Mouse (Mus musculus) midbrain, embryonic 15.5 days (tissue): ENCODE measurements around the gene Heatr4. TPM values are rescaled to one million over a fixed set of nuclear protein-coding genes. Genes with fewer than 3 reads are reported as not detected.
"Not testable (repeated sequence)": the region's sequence is repeated elsewhere in the genome, so short reads cannot be mapped to it uniquely, and the experiment has no call there.

ENCODE experiments used
- ATAC-seq: fragments of 200-750 bp; cut with Nextera tagmentation; replicated peaks from 2 replicates; pipeline ENCODE4 v1.8.0; 2017; ENCODE audit warnings: moderate TSS enrichment
- H3K27ac ChIP-seq: fragments of 300-500 bp; sonication (generic); 2 replicates; pipeline ENCODE4 v1.5.1; 2015; ENCODE audit warnings: mild to moderate bottlenecking, inconsistent platforms
- H3K27me3 ChIP-seq: fragments of 300-500 bp; sonication (generic); replicated peaks from 2 replicates; pipeline ENCODE4 v1.6.1; 2015; ENCODE audit warnings: inconsistent platforms
- H3K36me3 ChIP-seq: fragments of 300-500 bp; sonication (generic); replicated peaks from 2 replicates; pipeline ENCODE4 v1.6.1; 2015; ENCODE audit warnings: inconsistent platforms
- H3K4me1 ChIP-seq: fragments of 300-500 bp; sonication (generic); 2 replicates; pipeline ENCODE4 v1.6.1; 2015; ENCODE audit warnings: inconsistent platforms
- H3K4me2 ChIP-seq: fragments of 300-500 bp; sonication (generic); 2 replicates; pipeline ENCODE4 v1.6.1; 2015; ENCODE audit warnings: inconsistent platforms, mild to moderate bottlenecking, moderate library complexity
- H3K4me3 ChIP-seq: fragments of 300-500 bp; sonication (generic); 2 replicates; pipeline ENCODE4 v1.5.1; 2015; ENCODE audit warnings: mild to moderate bottlenecking, inconsistent platforms
- H3K9ac ChIP-seq: fragments of 300-500 bp; sonication (generic); 2 replicates; pipeline ENCODE4 v1.6.1; 2015; ENCODE audit warnings: mild to moderate bottlenecking, inconsistent platforms
- H3K9me3 ChIP-seq: fragments of 300-500 bp; sonication (generic); 2 replicates; pipeline ENCODE4 v1.6.1; 2016; ENCODE audit warnings: inconsistent platforms
- WGBS: fragments of 180-500 bp; shearing (Covaris S2); methylation state at CpG from one replicate; pipeline ENCODE4 v1.1.7; 2015; ENCODE audit warnings: mixed read lengths; 5-methylcytosine and 5-hydroxymethylcytosine counted together
- polyA plus RNA-seq: library from polyadenylated mRNA; unstranded; fragments of >200 nt; fragmentation: Nextera tagmentation; extraction: Ambion mirVana; gene quantifications from 2 replicates; pipeline ENCODE4 v1.2.1, GENCODE M21; 2015

Heatr4 gene
- polyA plus RNA-seq, 1 experiment from 2014 or later: 0.09 TPM

DNA sequence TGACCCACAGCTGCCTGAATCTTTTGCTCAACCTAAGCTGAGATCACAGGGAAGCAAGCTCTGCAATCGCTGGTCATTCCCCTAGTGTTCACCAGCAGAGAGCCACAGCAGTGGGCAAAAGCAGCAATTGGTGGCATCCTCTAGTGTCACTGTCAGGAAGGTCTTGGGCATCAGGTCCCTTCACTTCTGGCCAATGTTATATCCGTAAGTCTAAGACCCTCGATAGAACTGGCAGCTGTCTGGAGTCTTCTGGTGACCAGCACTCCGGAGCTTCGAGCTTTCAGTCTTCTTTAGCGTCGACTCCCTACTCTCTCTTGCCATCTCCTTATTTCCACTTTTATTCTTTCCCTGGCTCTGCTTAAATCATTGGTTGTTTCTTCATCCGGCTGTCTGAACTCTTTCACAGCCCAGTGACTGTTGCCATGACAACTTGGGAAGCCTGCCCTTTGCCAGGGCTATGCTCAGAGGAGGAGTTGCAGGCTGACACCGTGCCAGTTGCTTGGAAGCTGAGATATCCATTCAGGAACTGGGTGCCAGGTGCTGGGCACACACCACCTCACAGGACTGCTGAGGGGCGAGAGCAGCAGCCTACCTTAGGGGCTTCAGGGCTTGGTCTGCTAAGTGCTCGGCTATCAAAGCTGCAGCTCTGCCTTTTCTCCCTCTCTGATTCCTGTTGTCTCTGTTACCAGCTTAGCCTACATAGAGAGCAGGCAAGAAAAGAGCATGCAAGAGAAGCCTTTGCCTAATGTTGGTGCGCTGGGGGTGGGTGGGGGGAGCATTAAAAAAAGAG, 26.8 kb upstream of the Heatr4 start:
- Histone ChIP-seq H3K27ac (peak overlapping the region; percentile 57), H3K36me3 (no peaks in the 10 kb centered on the region), H3K9ac (peak overlapping the region; percentile 9; the same call in 1 of the 2 replicates), H3K4me1 (peaks cover 24% of the 10 kb centered on the region), H3K4me3 (peak overlapping the region; percentile 50), H3K9me3 (no peaks in the 10 kb centered on the region), H3K27me3 (no peaks in the 10 kb centered on the region), H3K4me2 (peak overlapping the region; percentile 40)
- 13% methylated on average over 12 of the region's 12 CpGs for WGBS
- ATAC-seq: peak; percentile 84

GRCm38 (mm10) chr12:84010201-84010600, 25.5 kb upstream of the Heatr4 start:
- H3K9me3 ChIP-seq: no peaks in the 10 kb centered on the region
- H3K4me2 ChIP-seq: peak overlapping the region; percentile 40; the same call in 1 of the 2 replicates
- H3K4me3 ChIP-seq: peak overlapping the region; percentile 50
- ATAC-seq: no peak
- H3K9ac ChIP-seq: no peak overlapping the region
- H3K4me1 ChIP-seq: peaks cover 24% of the 10 kb centered on the region
- 0 out of 2 replicates have a peak overlapping the region, but pooled peaks have one; percentile 57 for H3K27ac ChIP-seq
- WGBS: 70% methylated on average over 3 of the region's 3 CpGs
- H3K36me3 ChIP-seq: no peaks in the 10 kb centered on the region
- H3K27me3 ChIP-seq: no peaks in the 10 kb centered on the region

DNA sequence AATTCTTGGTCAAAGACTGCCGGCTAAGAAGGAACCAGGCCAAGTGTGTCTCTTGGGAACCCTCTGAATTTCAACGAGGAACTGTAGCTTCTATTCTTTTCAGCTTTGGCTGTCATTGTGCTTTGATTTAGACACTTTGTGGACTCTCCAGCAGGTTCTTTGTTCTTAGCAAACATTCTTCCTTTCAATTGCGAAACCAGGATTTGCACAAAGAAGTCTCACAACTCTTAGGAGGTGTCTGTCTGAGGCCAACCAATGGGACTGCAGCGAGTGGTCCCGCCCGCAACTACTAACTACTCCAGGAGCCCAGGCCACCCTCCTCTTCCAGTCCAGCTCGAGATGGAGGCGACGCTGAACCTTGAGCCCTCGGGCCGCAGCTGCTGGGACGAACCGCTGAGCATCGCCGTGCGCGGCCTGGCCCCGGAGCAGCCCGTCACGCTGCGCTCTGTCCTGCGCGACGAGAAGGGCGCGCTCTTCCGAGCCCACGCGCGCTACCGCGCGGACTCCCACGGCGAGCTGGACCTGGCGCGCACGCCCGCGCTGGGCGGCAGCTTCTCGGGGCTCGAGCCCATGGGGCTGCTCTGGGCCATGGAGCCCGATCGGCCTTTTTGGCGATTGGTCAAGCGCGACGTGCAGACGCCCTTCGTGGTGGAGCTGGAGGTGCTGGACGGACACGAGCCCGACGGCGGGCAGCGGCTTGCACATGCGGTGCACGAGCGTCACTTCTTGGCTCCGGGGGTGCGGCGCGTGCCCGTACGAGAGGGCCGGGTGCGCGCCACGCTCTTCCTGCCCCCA, 24.7 kb upstream of the Heatr4 start, which contains the start of gene Acot1:
Gene Acot1, plus strand, starts transcription at position 320 of the 795 bp plus-strand sequence.
- Histone ChIP-seq H3K4me2 (peak within 1 kb of the TSS; percentile 59), H3K9ac (peak within 1 kb of the TSS; percentile 41), H3K4me1 (peaks cover 24% of the 10 kb centered on the region), H3K4me3 (peak within 1 kb of the TSS; percentile 50), H3K27ac (peak within 1 kb of the TSS; percentile 67)
- not testable (repeated sequence) for H3K27me3 ChIP-seq, H3K36me3 ChIP-seq, H3K9me3 ChIP-seq
- ATAC-seq: peak; percentile 91
- WGBS: under 1% methylated on average over 70 of the region's 70 CpGs

- Histone ChIP-seq H3K4me3 (peak overlapping the region; percentile 50), H3K9me3 (no peaks in the 10 kb centered on the region), H3K27me3 (no peaks in the 10 kb centered on the region), H3K4me2 (peak overlapping the region; percentile 59), H3K36me3 (no peaks in the 10 kb centered on the region), H3K27ac (peak overlapping the region; percentile 45; the same call in 1 of the 2 replicates), H3K9ac (no peak overlapping the region), H3K4me1 (peaks cover 24% of the 10 kb centered on the region)
- 38% methylated on average over 8 of the region's 8 CpGs for WGBS
- 0 out of 2 replicates have a peak, but pooled peaks have one; percentile 48 for ATAC-seq
Measured at GRCm38 (mm10) chr12:84008729-84009128, 24.1 kb upstream of the Heatr4 start.

DNA sequence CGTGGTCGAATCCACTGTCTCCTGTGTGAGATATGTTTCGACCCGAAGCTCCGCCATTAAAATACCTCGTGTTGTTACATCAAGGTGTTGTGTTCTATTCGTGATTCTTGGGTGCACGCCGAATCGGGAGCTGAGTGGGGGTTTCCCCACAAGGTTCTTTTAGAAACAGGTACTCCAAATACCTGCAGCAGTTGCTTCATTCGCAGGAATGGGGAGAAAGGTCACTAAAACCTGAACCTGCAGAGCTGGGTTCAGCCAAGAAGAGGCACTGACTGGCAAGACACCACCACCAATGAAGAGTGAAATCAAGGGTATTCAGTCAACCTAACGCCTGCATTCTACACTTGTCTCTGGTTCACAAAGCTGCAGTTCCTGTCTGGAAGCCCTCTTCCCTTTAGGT, 23.6 kb upstream of the Heatr4 start:
- Histone ChIP-seq H3K4me2 (peak overlapping the region; percentile 59; the same call in 1 of the 2 replicates), H3K27me3 (no peaks in the 10 kb centered on the region)

GRCm38 (mm10) chr12:84003866-84004265, 19.2 kb upstream of the Heatr4 start:
- Histone ChIP-seq H3K4me3 (no peak overlapping the region), H3K27ac (no peak overlapping the region), H3K9ac (no peak overlapping the region), H3K4me1 (peaks cover 5% of the 10 kb centered on the region; the same call in 1 of the 2 replicates), H3K4me2 (no peak overlapping the region), H3K9me3 (no peaks in the 10 kb centered on the region), H3K36me3 (no peaks in the 10 kb centered on the region), H3K27me3 (no peaks in the 10 kb centered on the region)
- ATAC-seq: no peak
- WGBS: 94% methylated on average over 1 of the region's 1 CpGs

More for the DNA sequence above, 23.6 kb upstream of the Heatr4 start:
- no peak for ATAC-seq
- Histone ChIP-seq H3K4me3 (no peak overlapping the region), H3K9me3 (no peaks in the 10 kb centered on the region), H3K4me1 (peaks cover 24% of the 10 kb centered on the region), H3K9ac (no peak overlapping the region), H3K36me3 (no peaks in the 10 kb centered on the region), H3K27ac (peak overlapping the region; percentile 45; the same call in 1 of the 2 replicates)
- 90% methylated on average over 12 of the region's 12 CpGs for WGBS

DNA sequence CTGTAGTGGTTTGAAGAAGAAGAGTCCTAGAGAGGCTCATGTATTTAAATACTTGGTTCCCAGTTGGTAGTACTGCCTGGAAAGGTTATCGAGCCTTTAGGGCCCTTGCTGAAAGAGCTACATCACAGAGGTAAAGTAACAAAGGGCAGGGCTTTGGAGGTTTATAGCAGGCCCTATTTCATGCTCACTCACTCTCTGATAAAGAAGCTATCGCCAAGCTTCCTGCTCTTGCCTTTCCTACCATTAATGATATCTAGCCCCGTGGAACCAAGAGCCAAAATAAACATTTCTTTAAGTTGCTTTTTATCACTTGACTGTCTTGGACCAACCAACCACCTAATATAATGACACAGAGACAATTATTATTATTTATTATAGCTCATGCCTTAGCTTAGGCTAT, 15.8 kb upstream of the Heatr4 start:
- H3K36me3 ChIP-seq: no peaks in the 10 kb centered on the region
- WGBS: 88% methylated on average over 3 of the region's 3 CpGs

DNA sequence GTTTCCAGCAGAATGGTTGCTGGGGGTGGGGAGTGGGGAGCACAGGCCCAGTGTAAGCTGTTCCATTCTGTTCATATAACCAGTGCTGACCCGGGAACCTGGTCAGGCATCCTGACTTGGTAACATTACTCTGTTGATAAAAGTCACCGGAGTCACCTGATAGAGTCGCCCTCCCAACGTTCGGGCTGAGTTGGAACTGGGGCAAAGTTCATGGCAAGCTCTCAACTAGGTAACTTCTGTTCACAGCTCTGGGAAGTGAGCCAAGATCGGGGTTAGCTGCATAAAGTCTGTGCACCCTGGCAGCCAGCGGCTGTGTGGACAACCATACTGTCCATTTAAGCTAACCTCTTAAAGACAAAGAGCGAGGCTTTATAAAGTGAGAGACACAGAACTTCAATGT, 14.6 kb upstream of the Heatr4 start:
- not testable (repeated sequence) for H3K4me3 ChIP-seq, H3K4me2 ChIP-seq, H3K9me3 ChIP-seq, H3K4me1 ChIP-seq, H3K27me3 ChIP-seq, H3K9ac ChIP-seq, ATAC-seq, H3K36me3 ChIP-seq, H3K27ac ChIP-seq
- 69% methylated on average over 8 of the region's 8 CpGs for WGBS

More for the DNA sequence above, 15.8 kb upstream of the Heatr4 start:
- H3K4me1 ChIP-seq: no peaks in the 10 kb centered on the region
- no peak for ATAC-seq
- H3K4me3 ChIP-seq: no peak overlapping the region
- no peak overlapping the region for H3K4me2 ChIP-seq
- no peak overlapping the region for H3K27ac ChIP-seq
- H3K9me3 ChIP-seq: no peaks in the 10 kb centered on the region
- no peak overlapping the region for H3K9ac ChIP-seq
- no peaks in the 10 kb centered on the region for H3K27me3 ChIP-seq

- H3K27me3 ChIP-seq: no peaks in the 10 kb centered on the region
- H3K9ac ChIP-seq: no peak overlapping the region
- no peaks in the 10 kb centered on the region for H3K36me3 ChIP-seq
- no peak overlapping the region for H3K4me3 ChIP-seq
- no peak overlapping the region for H3K4me2 ChIP-seq
- no peak overlapping the region for H3K27ac ChIP-seq
- no peaks in the 10 kb centered on the region for H3K9me3 ChIP-seq
- WGBS: 60% methylated on average over 11 of the region's 11 CpGs
- ATAC-seq: no peak
- H3K4me1 ChIP-seq: no peaks in the 10 kb centered on the region
Measured at GRCm38 (mm10) chr12:83998341-83999107, 13.9 kb upstream of the Heatr4 start.

GRCm38 (mm10) chr12:83997221-83997620, 12.6 kb upstream of the Heatr4 start:
- WGBS: 65% methylated on average over 2 of the region's 2 CpGs

GRCm38 (mm10) chr12:83989378-83989777, 4.7 kb upstream of the Heatr4 start:
- H3K9me3 ChIP-seq: no peaks in the 10 kb centered on the region
- no peak overlapping the region for H3K27ac ChIP-seq
- H3K4me2 ChIP-seq: no peak overlapping the region
- H3K4me1 ChIP-seq: peaks cover 9% of the 10 kb centered on the region
- H3K27me3 ChIP-seq: no peaks in the 10 kb centered on the region
- ATAC-seq: no peak
- H3K4me3 ChIP-seq: no peak overlapping the region
- no peaks in the 10 kb centered on the region for H3K36me3 ChIP-seq
- 96% methylated on average over 4 of the region's 4 CpGs for WGBS
- H3K9ac ChIP-seq: no peak overlapping the region

More at GRCm38 (mm10) chr12:83997221-83997620, 12.6 kb upstream of the Heatr4 start:
- Histone ChIP-seq H3K9me3 (no peaks in the 10 kb centered on the region), H3K27ac (no peak overlapping the region), H3K27me3 (no peaks in the 10 kb centered on the region), H3K4me2 (no peak overlapping the region), H3K4me1 (no peaks in the 10 kb centered on the region), H3K36me3 (no peaks in the 10 kb centered on the region), H3K9ac (no peak overlapping the region), H3K4me3 (no peak overlapping the region)
- ATAC-seq: no peak
